Mouse (Mus musculus): ENCODE data around the gene Rab8a. TPM values are rescaled to one million over a fixed set of nuclear protein-coding genes. Genes with fewer than 3 reads are reported as not detected.

The Rab8a gene
- polyA plus RNA-seq, 1 experiment from 2014 or later, result 130 TPM

- WGBS, result 87% methylated on average over 4 of the region's 4 CpGs
- peaks cover 5% of the 10 kb centered on the region for H3K27me3 ChIP-seq (replicated peaks; ENCODE audit: low read depth, poor library complexity, severe bottlenecking)
- no peak for DNase-seq (ENCODE audit: low spot score)
- peaks cover 18% of the 10 kb centered on the region for H3K4me1 ChIP-seq
- peaks cover 38% of the 10 kb centered on the region for H3K36me3 ChIP-seq (replicated peaks)
- H3K9me3 ChIP-seq, result no peaks in the 10 kb centered on the region
- H3K27ac ChIP-seq (replicated peaks), result no peak overlapping the region
- peak overlapping the region; percentile 92 for H3K4me3 ChIP-seq
Measured at GRCm38 (mm10) chr8:72220758-72221157, 59.8 kb downstream of the Rab8a start.

DNA sequence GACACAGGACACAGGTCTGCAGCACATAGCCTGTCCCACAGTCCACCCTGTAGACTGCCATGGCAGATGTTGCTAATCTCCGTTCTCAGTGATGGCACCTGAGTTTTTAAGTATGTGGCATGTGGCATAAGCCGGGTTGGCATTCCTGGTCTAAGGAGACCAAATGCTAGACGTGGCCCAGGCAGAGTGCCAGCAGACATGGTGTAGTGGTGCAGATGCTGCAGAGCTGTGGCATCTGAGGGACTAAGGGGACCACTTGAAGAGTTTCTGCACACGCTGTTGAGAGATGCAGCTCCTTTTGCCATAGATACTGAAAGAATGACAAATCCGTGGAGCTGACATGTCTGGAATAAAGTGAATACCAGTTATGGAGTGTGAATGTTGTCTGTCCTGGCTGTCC is 61.7 kb downstream of the Rab8a start:
- H3K9me3 ChIP-seq, result no peaks in the 10 kb centered on the region
- DNase-seq (ENCODE audit: low spot score), result no peak
- no peaks in the 10 kb centered on the region for H3K27me3 ChIP-seq (replicated peaks; ENCODE audit: low read depth, poor library complexity, severe bottlenecking)
- peaks cover 18% of the 10 kb centered on the region for H3K4me1 ChIP-seq
- no peak overlapping the region for H3K4me3 ChIP-seq
- 93% methylated on average over 5 of the region's 5 CpGs for WGBS
- H3K27ac ChIP-seq (replicated peaks), result no peak overlapping the region
- peaks cover 38% of the 10 kb centered on the region for H3K36me3 ChIP-seq (replicated peaks)

Other genes with a start within 250 kb of the Rab8a start
- gene Zfp961, start 210.2 kb upstream of the Rab8a start, polyA plus RNA-seq (2016; fragmentation: Nextera tagmentation; extraction: Ambion mirVana), result 27.3 and 27.7 TPM in 2 replicates
- 0.31 and 0.50 TPM in 2 replicates for gene Cyp4f18, start 151.6 kb upstream of the Rab8a start, polyA plus RNA-seq (2016; fragmentation: Nextera tagmentation; extraction: Ambion mirVana)
- not detected in 2 replicates for gene Olfr372, start 120.0 kb upstream of the Rab8a start, polyA plus RNA-seq (2016; fragmentation: Nextera tagmentation; extraction: Ambion mirVana)
- gene Olfr373, start 78.0 kb upstream of the Rab8a start, polyA plus RNA-seq (2016; fragmentation: Nextera tagmentation; extraction: Ambion mirVana), result 0.04 TPM in 1 of 2 replicates, not detected in the other
- not detected in 2 replicates for gene Olfr374, start 54.2 kb upstream of the Rab8a start, polyA plus RNA-seq (2016; fragmentation: Nextera tagmentation; extraction: Ambion mirVana)
- gene Tpm4, start 26.2 kb upstream of the Rab8a start, polyA plus RNA-seq (2016; fragmentation: Nextera tagmentation; extraction: Ambion mirVana), result 749 and 797 TPM in 2 replicates
- not detected in 2 replicates for gene Hsh2d, start 28.4 kb downstream of the Rab8a start, polyA plus RNA-seq (2016; fragmentation: Nextera tagmentation; extraction: Ambion mirVana)
- not detected in 2 replicates for gene Cib3, start 51.6 kb downstream of the Rab8a start, polyA plus RNA-seq (2016; fragmentation: Nextera tagmentation; extraction: Ambion mirVana)
- gene Gm11034, start 52.4 kb downstream of the Rab8a start, polyA plus RNA-seq (2016; fragmentation: Nextera tagmentation; extraction: Ambion mirVana), result not detected in 2 replicates
- gene Fam32a, start 58.5 kb downstream of the Rab8a start, polyA plus RNA-seq (2016; fragmentation: Nextera tagmentation; extraction: Ambion mirVana), result 77.6 and 82.4 TPM in 2 replicates
- gene Ap1m1, start 78.8 kb downstream of the Rab8a start, polyA plus RNA-seq (2016; fragmentation: Nextera tagmentation; extraction: Ambion mirVana), result 139 and 144 TPM in 2 replicates
- gene Gm10282, start 144.1 kb downstream of the Rab8a start, polyA plus RNA-seq (2016; fragmentation: Nextera tagmentation; extraction: Ambion mirVana), result 31.3 and 36.9 TPM in 2 replicates
- 3.1 and 3.7 TPM in 2 replicates for gene Klf2, start 157.8 kb downstream of the Rab8a start, polyA plus RNA-seq (2016; fragmentation: Nextera tagmentation; extraction: Ambion mirVana)